Mouse (Mus musculus) cerebellum, adult 11 months (tissue): ENCODE data around the gene Ptprz1.
A peak's percentile ranks its signal among the peaks of the same experiment; 100 is the strongest.

Experiments used
- DNase-seq: peaks from one replicate; pipeline ENCODE4 v3.0.0; 2022

The Ptprz1 gene

GRCm38 (mm10) chr6:22874781-22875613 is at the start of gene Ptprz1:
Gene Ptprz1, plus strand, starts transcription at chr6:22875502.
- DNase-seq, result peak; percentile 15

GRCm38 (mm10) chr6:22833637-22834036 is 41.7 kb upstream of the Ptprz1 start:
- DNase-seq, result no peak

- no peak for DNase-seq
These were observed 41.0 kb upstream of the Ptprz1 start for GRCm38 (mm10) chr6:22834100-22834970.

- DNase-seq, result no peak
These were observed 576 bp downstream of the Ptprz1 start for GRCm38 (mm10) chr6:22875614-22876541.

- no peak for DNase-seq
These were observed 12.7 kb downstream of the Ptprz1 start for GRCm38 (mm10) chr6:22887978-22888377.

- no peak for DNase-seq
These were observed 14.0 kb downstream of the Ptprz1 start for GRCm38 (mm10) chr6:22889333-22889732.

- DNase-seq, result no peak
These were observed 26.7 kb downstream of the Ptprz1 start for GRCm38 (mm10) chr6:22901983-22902382.

- DNase-seq, result no peak
These were observed 33.4 kb downstream of the Ptprz1 start for GRCm38 (mm10) chr6:22908510-22909256.

- no peak for DNase-seq
These were observed 34.1 kb downstream of the Ptprz1 start for GRCm38 (mm10) chr6:22909257-22909907.

- DNase-seq, result no peak
These were observed 34.6 kb downstream of the Ptprz1 start for GRCm38 (mm10) chr6:22909908-22910260.

GRCm38 (mm10) chr6:22922880-22923279 is 47.6 kb downstream of the Ptprz1 start:
- DNase-seq, result no peak

GRCm38 (mm10) chr6:22932768-22933265 is 57.5 kb downstream of the Ptprz1 start:
- no peak for DNase-seq

GRCm38 (mm10) chr6:22937126-22937525 is 61.8 kb downstream of the Ptprz1 start:
- no peak for DNase-seq

- no peak for DNase-seq
These were observed 62.2 kb downstream of the Ptprz1 start for GRCm38 (mm10) chr6:22937526-22937925.

GRCm38 (mm10) chr6:22944191-22944590 is 68.9 kb downstream of the Ptprz1 start:
- DNase-seq, result no peak

- DNase-seq, result no peak
These were observed 88.1 kb downstream of the Ptprz1 start for GRCm38 (mm10) chr6:22963374-22963773.

- DNase-seq, result no peak
These were observed 92.8 kb downstream of the Ptprz1 start for GRCm38 (mm10) chr6:22968073-22968472.

GRCm38 (mm10) chr6:22983769-22984519 is 108.6 kb downstream of the Ptprz1 start:
- no peak for DNase-seq

- no peak for DNase-seq
These were observed 109.3 kb downstream of the Ptprz1 start for GRCm38 (mm10) chr6:22984520-22985154.

- DNase-seq, result no peak
These were observed 127.8 kb downstream of the Ptprz1 start for GRCm38 (mm10) chr6:23003152-23003551.
